Mouse (Mus musculus): ENCODE results near the gene Sstr5. TPM values are rescaled to one million over a fixed set of nuclear protein-coding genes. Genes with fewer than 3 reads are reported as not detected.

Sstr5 gene
- polyA plus RNA-seq, 1 experiment: not detected

DNA sequence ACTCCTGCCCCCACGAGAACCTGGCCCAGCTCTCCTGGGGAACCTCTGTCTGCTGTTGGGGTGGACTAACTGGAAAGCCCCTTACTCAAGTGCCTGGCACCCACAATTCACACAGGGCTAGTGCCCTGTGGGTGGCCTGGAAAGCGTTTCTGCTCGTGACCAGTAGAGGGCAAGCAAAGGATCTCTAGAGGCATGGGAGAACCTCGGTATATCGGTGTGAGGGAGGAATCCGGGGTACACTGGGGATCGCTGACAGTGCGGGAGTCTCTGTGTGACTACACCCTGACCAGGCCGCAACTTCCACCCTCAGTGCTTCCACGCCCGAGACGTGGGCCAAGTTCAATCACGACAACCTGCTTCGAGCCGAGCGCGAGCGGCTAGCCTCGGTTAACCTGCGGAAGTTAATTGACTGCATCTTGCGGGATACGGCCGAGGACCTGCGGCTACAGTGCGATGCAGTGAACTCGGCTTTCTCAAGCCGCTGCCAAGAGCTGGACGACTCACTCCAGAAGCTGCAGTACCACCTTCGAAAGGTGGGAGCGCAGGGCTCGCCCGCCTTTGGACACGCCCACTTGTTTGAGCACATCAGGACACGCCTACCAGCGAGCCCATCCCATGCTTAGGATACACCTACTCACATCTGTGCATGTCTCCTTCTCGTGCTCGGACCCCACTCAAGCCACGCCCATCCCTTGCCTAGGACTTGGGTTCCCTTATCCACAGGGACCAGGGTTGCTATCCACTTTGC is 22.6 kb downstream of the Sstr5 start:
- DNase-seq (ENCODE audit: low spot score): peak; percentile 40

DNA sequence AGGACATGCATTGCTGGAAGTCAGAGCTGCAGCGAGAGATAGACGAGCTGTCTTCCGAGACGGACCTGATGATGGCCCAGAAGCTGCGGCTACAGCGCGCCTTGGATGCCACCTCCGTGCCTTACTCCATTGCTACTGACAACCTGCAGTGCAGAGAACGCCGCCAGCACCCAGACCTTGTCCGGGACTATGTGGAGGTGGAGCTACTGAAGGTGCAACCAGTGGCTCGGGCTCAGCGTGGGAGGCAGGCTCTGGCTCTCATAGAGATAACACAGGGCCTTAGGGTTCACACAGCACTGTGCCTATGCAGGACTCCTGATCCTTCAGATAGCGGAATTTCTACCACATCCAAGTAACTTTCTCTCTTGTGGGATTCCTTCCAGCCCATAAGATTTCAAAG is 25.0 kb downstream of the Sstr5 start:
- DNase-seq (ENCODE audit: low spot score): no peak

DNA sequence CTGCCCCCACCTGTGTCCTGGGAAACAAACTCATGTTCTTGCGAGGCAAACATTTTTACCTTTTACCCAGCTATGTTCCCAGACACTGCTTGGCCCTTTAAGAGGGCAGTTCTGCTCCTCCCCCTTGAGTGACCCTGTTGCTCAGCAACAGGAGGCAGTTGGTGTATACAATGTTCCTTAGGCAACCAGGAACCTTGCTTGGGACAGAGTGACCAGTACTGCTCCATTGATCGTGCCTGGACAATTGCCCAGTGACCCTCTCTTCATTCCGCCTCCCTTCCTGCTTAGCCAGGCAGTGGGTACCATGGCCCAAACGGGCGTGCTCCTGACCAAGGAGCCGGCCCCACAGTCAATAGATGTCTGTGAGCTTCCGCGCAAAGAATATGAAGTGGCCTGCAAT is 25.7 kb downstream of the Sstr5 start:
- no peak for DNase-seq (ENCODE audit: low spot score)

DNA sequence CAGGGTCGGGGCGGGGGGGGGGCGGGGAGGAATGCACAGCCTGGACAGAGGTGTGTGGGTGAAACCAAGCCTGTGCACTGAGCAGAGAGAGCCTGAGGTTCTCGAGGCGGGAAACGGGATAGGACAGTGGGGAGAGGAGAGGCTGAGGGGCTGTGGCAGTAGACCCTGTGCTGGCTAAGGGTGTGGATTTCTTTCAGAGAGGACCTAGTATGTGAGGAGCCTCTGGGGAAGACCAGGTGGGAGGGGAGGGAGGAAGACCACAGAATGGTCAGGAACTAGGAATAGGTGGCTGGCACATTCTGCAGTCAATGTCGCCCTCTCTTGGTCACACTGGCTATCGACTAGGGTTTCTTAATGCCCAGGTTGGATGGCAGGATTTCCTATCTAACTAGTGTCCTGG is 27.3 kb downstream of the Sstr5 start:
- DNase-seq (ENCODE audit: low spot score): peak; percentile 42

DNA sequence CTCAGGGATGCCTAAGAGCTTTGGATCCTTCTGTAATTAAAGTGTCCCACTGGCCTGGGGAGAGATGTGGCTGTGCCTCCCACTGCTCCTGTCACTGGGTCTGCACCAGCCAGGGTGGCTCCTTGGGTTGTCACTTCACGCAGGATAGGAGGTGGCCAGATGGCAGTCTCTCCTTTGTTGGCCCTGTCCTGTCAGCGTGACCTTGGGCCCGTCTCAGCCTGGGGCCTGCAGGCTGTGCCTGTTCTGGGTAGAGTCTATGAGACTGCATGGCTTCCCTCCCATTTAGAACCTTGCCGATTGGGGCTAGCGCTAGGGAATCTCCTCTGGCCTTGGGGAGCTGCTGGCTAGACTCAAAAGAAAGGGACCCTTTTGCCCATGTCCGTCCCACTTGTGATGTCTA is 28.8 kb downstream of the Sstr5 start:
- no peak for DNase-seq (ENCODE audit: low spot score)

DNA sequence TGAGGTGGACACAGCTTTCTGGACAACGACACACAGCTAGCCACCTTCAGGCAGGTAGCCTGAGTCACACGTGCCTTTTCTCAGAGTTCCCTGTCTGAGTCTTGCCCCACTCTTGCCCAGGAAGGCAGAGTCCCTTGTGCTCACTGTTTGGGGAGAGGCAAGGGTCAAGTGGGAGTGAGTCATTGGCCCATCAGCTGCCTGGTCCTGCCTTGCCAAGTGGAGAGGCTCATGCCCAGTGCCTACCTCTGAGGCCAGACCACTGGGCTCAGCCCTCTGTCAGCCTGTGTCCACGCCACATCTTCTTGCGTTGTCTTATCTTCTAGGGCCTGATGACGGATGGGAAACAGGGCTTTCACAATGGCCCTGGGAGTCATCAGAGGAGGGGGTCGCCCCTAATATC is 29.3 kb downstream of the Sstr5 start:
- no peak for DNase-seq (ENCODE audit: low spot score)

DNA sequence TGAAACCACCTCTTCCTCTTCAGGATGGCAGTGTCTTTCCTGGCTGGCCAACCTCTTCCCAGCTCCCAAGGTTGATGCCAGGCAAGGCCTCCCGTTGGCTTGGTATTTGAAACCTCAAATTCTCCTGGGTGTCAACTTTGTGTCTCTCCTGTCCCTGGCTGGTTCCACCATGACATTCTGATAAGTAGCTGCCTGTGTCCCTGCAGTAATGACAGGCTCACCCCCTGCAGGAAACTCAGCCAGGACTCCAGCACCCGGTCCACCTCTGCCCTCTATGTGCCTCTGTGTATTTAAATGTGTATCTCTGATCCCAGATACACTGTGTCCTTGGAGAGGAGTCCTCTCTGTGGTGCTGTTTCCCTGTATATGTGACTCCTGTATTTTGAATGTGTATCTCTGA is 30.8 kb downstream of the Sstr5 start:
- DNase-seq (ENCODE audit: low spot score): no peak

DNA sequence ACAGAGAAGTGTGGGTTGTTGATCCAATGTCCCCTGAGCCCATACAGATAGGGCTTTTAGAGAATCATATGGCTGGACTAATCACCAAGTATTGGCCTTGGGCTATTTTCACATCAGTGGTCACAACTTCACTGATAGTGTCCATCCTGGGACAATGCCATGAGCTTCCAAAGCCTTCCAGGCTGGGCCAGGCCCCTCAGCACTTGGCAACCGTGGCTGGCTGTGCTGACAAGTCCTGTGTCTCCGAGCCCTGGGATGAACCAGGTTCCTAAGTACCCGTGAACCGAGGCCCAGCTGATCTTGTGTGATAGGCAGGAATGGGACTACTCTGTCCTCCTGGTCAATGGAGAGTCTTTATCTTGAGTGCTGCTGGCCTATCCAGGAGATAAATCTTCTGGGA is 33.0 kb downstream of the Sstr5 start:
- no peak for DNase-seq (ENCODE audit: low spot score)

DNA sequence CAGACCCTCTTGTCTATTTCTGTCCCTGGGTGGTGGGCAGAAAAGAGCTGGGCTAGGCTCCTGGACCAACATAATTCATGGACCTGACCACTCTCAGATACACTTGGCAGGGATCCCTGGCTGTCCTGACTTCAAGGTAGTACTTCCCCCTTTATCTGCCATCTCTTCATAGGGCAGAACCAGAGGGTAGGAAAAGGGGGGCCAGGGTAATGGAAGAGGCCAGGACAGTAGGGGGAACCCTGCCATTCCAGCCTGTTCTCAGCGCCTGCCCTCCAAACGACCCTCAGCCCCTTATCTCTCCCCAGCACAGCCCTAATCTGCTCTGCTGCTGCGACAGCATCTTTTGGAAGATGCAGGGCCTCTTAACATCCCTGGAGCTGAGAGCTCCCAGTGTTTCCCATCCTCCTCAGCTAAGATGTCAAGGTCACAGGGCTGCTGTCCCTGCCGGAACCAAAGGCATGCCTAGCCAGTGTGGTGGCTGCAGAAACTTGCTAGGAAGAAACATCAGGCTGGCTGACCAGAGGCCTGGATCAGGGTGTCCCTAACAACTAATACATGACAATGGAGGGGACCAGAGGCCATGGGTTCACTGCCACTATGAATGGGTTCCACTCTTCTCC is 33.7 kb downstream of the Sstr5 start:
- DNase-seq (ENCODE audit: low spot score): no peak

DNA sequence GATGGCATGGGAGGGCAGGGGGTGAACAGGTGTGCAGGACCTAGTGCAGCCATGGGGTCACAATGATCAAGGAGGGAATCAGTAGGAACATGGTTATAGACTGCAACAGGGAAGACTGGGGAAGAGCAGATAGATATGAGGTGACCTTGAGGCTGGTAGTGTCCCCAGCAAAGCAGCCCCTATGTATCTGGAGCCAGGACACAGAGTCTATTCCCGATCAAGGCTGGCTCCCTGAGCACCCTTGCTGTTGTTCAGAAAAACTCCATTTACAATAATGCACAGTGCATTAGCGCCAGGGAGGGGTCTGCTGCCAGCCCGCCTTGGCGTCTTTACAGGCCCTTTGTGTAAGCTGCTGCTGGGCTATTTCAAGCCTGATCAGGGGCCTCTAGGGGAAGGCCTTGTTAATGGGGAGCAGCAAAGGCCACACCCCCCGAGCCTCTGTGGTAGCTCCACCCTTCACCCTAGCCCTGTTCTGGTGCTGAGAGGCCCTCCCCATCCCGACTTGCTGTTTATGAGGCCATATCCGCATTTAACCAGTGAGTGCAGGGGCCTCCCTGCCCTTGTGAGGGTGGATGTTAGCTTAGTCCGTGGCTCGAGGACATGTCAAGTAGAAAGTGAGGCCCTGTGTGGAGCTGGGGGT is 34.7 kb downstream of the Sstr5 start:
- no peak for DNase-seq (ENCODE audit: low spot score)

DNA sequence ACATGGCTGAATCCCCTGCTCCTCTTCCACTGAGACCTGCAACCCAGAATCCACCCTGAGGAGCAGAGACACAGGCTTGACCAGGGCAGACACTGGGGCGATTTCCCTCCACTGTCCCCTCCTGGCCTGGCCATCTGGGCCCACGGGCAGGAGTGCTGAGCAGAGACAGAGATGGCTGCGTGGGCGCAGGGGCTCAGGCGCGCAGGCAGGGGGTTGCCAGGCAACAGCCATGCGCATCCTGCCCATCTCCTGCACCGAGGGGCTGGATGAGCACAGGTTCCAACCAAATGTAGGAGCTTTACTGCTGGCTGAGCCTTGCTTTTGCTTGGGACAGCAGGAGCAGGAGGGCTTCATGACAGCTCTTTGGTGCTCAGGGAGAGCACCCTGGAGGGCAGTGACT is 40.5 kb downstream of the Sstr5 start:
- no peak for DNase-seq (ENCODE audit: low spot score)

DNA sequence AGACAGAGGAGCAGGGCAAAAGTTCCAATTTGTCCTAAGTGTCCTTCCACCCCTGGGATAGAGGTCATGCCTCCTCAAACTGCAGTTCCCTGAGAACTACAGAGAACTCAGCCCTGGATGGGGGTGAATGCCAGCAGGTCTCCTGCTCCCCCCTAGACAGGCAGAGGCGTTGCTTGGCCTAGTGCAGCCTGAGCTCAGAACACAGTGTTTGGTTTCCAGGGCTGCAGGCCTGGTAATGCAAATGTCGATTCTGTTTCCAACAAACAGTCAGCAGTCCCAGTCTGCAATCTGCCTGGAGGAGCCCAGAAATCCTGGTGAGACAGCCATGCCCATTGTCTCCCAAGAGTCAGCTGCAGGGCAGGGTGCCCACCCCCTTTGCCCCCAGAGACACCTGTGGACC is 42.8 kb downstream of the Sstr5 start, which contains the start of gene Tekt4:
TSS of gene Tekt4 (plus strand) at position 344 of the 400 bp plus-strand sequence.
- DNase-seq (ENCODE audit: low spot score): no peak

DNA sequence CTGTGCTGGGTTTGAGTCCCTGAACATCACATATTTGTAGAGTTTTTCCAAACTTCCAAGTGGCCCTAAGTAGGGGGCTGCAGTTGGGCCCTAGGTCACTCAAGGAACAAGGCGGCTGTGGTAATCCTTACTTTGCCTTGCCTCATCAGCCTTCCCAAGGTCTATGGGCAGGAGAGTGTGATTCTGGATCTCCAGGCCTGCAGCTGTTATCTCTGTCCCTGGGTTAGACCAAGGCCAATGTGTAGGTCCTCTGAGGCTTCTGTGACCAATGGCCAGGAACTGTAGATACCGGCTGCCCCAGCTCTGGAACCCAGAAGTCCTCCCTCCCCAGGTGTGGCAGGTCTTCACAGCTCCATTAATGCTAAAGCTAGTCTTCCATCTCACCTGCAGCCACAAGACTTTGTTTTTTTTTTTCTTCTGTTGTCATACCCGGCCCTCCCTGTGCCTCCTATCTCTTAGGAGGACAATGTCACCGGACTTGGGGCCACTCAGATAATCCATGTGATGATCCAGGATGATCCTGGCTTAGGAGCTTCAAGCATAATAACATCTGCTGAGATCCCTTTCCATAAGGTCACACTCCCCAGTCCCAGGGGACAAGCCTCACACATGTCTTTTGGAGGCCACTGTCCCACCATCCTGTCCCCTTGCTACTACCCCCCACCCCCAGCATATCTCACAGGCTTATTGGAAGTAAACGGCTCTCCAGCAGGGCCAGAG is 44.7 kb downstream of the Sstr5 start:
- DNase-seq (ENCODE audit: low spot score): no peak

DNA sequence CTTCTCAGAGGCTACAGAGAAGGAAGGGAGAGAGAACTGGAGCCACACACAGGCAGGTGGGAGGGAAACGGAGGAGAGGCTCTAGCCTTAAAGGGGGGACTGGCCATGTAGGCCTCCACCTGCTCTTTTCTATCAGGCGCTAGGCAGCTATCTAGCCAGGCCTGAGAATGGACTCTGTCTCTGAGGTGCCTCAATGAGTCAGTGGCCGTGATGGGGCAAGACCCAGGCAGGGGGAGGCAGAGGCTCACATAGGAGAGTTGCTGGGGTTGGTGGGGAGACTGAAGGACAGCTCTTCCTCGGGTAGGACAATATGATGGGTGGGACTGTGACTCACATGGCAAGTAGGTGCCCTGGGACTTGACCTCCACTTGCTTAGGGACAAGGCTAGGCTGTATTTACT is 46.8 kb downstream of the Sstr5 start:
- no peak for DNase-seq (ENCODE audit: low spot score)

DNA sequence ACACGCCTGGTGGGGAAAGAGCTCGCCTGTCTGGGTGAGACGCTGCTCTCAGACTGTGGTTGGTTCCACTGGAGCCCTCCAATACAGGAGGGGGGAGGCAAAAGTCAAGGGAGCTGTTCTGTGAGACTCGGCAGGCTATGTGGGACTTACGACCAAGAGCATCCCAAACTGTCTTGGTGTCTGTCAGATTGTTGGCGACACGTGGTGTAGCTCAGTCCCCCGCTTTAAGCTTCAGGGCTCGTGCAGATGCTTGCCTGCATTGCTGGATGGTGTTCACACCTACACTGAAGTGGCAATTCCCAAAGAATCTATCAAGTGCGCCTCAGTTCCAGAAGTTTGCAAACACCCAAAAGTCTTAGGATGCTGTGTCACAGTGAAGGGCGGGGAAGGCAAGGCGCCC is 49.2 kb downstream of the Sstr5 start:
- DNase-seq (ENCODE audit: low spot score): no peak

DNA sequence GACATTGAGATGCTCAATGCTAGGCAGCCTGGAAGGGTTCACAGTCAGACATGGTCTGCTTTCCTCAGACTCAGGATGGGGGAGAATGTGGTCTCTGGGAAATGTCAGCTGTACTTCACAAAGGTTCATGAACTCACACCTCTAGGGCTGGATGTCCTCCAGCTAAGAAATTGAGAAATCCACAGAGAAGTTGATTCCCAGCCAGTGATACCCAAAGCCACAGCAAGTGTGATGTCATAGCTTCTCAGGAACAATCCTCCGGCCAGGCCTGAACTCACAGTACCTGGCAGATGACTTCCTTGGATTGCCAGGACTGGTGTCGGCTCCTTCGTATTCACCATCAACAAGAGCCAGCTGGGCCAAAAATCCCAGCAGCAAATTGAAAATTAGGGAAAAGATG is 51.2 kb downstream of the Sstr5 start:
- DNase-seq (ENCODE audit: low spot score): no peak

DNA sequence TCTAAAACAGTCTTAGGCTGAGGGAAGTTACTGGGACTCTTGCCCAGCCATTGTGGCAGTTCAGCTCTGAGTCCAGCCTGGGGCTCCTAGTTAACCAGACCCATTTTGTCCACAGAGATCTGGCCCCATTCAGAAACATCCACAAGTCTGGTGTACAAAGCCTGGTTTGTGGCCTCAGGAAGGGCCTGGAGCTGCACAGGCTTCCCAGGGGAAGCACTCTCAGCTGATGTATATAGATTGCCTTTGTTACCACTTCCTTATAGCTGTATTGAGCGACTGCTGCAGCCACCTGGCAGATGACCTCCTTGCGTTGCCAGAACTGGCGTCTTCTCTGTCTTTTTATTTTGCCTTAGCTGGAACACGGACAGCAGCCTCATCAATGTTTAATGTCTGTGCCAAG is 52.0 kb downstream of the Sstr5 start:
- DNase-seq (ENCODE audit: low spot score): no peak

DNA sequence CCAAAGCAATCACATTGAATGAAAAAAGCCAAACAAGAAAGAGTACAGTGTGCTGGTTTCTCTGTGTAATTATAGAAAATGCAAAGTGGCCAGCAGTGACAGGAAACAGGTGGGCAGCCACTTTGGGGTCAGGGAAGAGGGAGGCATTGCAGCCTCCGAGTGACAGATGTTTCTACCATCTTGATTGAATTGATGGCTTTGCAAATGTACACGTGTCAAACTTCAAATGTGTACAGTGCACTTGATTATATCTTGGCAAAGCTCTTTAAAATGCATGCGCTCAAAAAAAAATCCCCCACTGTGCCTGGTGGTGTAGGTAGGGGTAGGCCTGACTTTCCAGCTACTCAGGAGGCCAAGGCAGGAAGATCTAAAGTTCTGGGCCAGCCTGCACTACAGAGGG is 54.2 kb downstream of the Sstr5 start:
- no peak for DNase-seq (ENCODE audit: low spot score)

DNA sequence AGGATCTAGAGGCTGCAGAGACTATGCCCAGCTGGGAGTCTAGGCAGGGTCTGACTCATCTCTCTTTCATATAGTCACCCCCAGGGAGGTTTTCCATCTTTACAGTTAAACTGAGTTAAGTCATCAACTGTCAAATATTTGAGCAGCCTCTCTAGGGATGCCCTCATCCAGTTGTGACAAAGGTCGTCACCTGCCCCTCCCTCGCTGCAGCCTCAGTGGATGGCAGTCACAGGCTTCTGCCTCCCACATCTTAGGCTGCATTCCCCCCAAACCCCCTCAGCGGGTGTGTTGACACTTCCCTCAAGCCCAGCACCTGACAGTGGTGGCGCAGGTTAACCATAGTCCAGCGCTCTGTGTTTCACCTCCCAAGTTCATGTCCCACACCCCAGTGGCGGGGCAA is 55.7 kb downstream of the Sstr5 start:
- no peak for DNase-seq (ENCODE audit: low spot score)

All from urinary bladder, adult 2 months (tissue).